ENCODE assay signal across 17 mouse cellular contexts in the genomic region with DNA sequence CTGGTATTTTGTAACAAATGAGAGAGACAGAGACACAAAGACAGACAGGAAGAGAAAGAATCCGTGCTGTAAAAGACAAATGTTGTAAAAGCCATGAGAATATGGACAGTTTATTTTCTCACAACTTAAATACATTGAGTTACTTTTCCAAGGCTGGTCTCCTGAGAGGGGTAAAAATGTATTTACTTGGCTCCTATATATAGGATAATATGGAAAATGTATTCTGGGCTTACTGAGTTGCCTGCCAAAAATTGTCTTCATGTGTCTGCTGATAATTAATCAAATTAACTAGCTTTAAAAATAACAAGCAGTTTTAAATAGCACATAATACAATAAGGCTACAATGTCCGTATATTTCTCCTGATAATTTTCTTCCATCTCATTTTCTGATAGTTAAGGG.
"Had no signal": no experiment of that assay in that cellular context is flagged by ENCODE, and none has a peak within 500 bp of the region (broad histone marks: within the 10 kb centered on the region; RNA-seq: fewer than 3 reads in every experiment).

No protein-coding gene starts in this region.

- H3K36me3 ChIP-seq: liver, embryonic 15.5 days; midbrain, embryonic 13.5 days; midbrain, embryonic 15.5 days; neural tube, embryonic 12.5 days; stomach, embryonic 15.5 days had no signal

- H3K4me3 ChIP-seq: liver, embryonic 15.5 days; megakaryocyte, embryonic 14.5 days; midbrain, embryonic 13.5 days; midbrain, embryonic 15.5 days; neural tube, embryonic 12.5 days; stomach, embryonic 15.5 days had no signal

- DNase-seq: liver, postnatal 0 days; lung, adult 2 months; lung, postnatal 10 days; lung, postnatal 36 days; right cerebral cortex, postnatal 14 days; thymus, adult 2 months; thymus, postnatal 25 days; thymus, postnatal 4 days had no signal

- H3K9me3 ChIP-seq: liver, embryonic 15.5 days; megakaryocyte, embryonic 14.5 days; midbrain, embryonic 13.5 days; midbrain, embryonic 15.5 days; neural tube, embryonic 12.5 days; stomach, embryonic 15.5 days had no signal

- H3K27me3 ChIP-seq: liver, embryonic 15.5 days; midbrain, embryonic 13.5 days; midbrain, embryonic 15.5 days; neural tube, embryonic 12.5 days; stomach, embryonic 15.5 days had no signal

- H3K27ac ChIP-seq: liver, embryonic 15.5 days; macrophage; midbrain, embryonic 13.5 days; midbrain, embryonic 15.5 days; neural tube, embryonic 12.5 days; stomach, postnatal 0 days had no signal

- H3K9ac ChIP-seq: liver, embryonic 15.5 days; liver, postnatal 0 days; midbrain, embryonic 13.5 days; midbrain, embryonic 15.5 days; neural tube, embryonic 12.5 days; stomach, embryonic 15.5 days had no signal

- H3K4me1 ChIP-seq: liver, embryonic 15.5 days; megakaryocyte, embryonic 14.5 days; midbrain, embryonic 13.5 days; midbrain, embryonic 15.5 days; neural tube, embryonic 12.5 days; stomach, embryonic 15.5 days had no signal

- H3K4me2 ChIP-seq: liver, embryonic 15.5 days; midbrain, embryonic 11.5 days; midbrain, embryonic 13.5 days; midbrain, embryonic 15.5 days; neural tube, embryonic 12.5 days; stomach, embryonic 15.5 days had no signal

- ATAC-seq: liver, postnatal 0 days; midbrain, embryonic 13.5 days; midbrain, embryonic 15.5 days had no signal
